Mouse (Mus musculus) bone marrow macrophage, adult 2 months (primary cell): ENCODE measurements around the gene Arrdc4.

Experiments used
- CTCF ChIP-seq: IDR thresholded peaks from 2 replicates; pipeline ENCODE4 v1.5.1; 2012; ENCODE audit warnings: low read depth, mild to moderate bottlenecking, low read length, moderate library complexity
- POLR2A ChIP-seq: IDR thresholded peaks from 2 replicates; pipeline ENCODE4 v1.6.1; 2012; ENCODE audit warnings: mild to moderate bottlenecking, low read depth, low read length, borderline replicate concordance

DNA sequence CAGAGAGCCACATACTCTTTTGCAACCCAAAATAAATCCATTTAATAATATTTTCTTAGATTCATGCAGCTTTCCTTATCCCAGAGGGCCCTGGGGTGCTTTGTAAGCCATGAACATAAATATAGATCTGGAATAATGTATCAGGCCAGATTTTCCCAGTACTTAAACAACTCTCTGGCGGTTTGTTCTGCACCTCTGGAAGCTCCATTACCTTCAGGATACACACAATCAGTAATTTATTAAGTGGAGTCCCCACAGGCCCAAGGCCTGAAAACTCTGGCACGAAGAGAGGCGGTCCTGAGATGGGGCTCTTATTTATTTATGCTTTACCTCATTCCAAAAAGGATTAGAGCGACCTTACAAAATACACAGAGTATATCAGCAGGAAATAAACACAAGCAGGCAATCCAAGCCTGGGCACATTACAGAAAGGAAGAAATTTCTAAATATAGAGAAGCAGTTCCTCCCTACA is 61.9 kb downstream of the Arrdc4 start:
- TF ChIP-seq POLR2A (no peak), CTCF (no peak)
